Mouse (Mus musculus) lung, postnatal 0 days (tissue): ENCODE measurements around the gene Pdzd7. TPM values are rescaled to one million over a fixed set of nuclear protein-coding genes. Genes with fewer than 3 reads are reported as not detected.

Experiments
- ATAC-seq: fragments of 200-750 bp; cut with Nextera tagmentation; 2 replicates; pipeline ENCODE4 v1.8.0; 2017; ENCODE audit warnings: moderate library complexity
- DNase-seq: peaks from one replicate; pipeline ENCODE4 v3.0.0-alpha.2; 2016; ENCODE audit warnings: low spot score
- H3K27ac ChIP-seq: fragments of 300-500 bp; sonication (generic); 2 replicates; pipeline ENCODE4 v1.5.1; 2014; ENCODE audit warnings: antibody characterized with exemption, mild to moderate bottlenecking, low read length, mixed read lengths
- H3K27me3 ChIP-seq: fragments of 300-500 bp; sonication (generic); replicated peaks from 2 replicates; pipeline ENCODE4 v1.6.1; 2014; ENCODE audit warnings: low read length, mixed read lengths; ENCODE audit not compliant: insufficient read depth
- H3K36me3 ChIP-seq: fragments of 300-500 bp; sonication (generic); 2 replicates; pipeline ENCODE4 v1.6.1; 2014; ENCODE audit warnings: low read length, mixed read lengths; ENCODE audit not compliant: insufficient read depth
- H3K4me1 ChIP-seq: fragments of 300-500 bp; sonication (generic); 2 replicates; pipeline ENCODE4 v1.6.1; 2014; ENCODE audit warnings: antibody characterized with exemption, low read depth, low read length, mixed read lengths; ENCODE audit not compliant: insufficient read depth
- H3K4me2 ChIP-seq: fragments of 300-500 bp; sonication (generic); replicated peaks from 2 replicates; pipeline ENCODE4 v1.6.1; 2014; ENCODE audit warnings: low read depth, mild to moderate bottlenecking, low read length, moderate library complexity, mixed read lengths
- H3K4me3 ChIP-seq: fragments of 300-500 bp; sonication (generic); 2 replicates; pipeline ENCODE4 v1.5.1; 2014; ENCODE audit warnings: low read depth, low read length
- H3K9ac ChIP-seq: fragments of 300-500 bp; sonication (generic); replicated peaks from 2 replicates; pipeline ENCODE4 v1.6.1; 2014; ENCODE audit warnings: low read depth, mild to moderate bottlenecking
- H3K9me3 ChIP-seq: fragments of 300-500 bp; sonication (generic); 2 replicates; pipeline ENCODE4 v1.6.1; 2016; ENCODE audit warnings: low read length, mixed read lengths
- CTCF ChIP-seq: IDR thresholded peaks from 2 replicates; pipeline ENCODE4 v1.5.1; 2016; ENCODE audit warnings: antibody characterized with exemption, mild to moderate bottlenecking
- EP300 ChIP-seq: IDR thresholded peaks from 2 replicates; pipeline ENCODE4 v1.6.1; 2016; ENCODE audit warnings: antibody characterized with exemption, mild to moderate bottlenecking, control low read depth
- WGBS: fragments of 180-500 bp; shearing (Covaris S2); extraction: QIAGEN DNeasy Blood & Tissue Kit; methylation state at CpG from one replicate; pipeline ENCODE4 v1.1.7; 2014; 5-methylcytosine and 5-hydroxymethylcytosine counted together
- polyA plus RNA-seq: library from polyadenylated mRNA; unstranded; fragments of >200 nt; fragmentation: Nextera tagmentation; extraction: Ambion mirVana; gene quantifications from 2 replicates; pipeline ENCODE4 v1.2.1, GENCODE M21; 2015

The Pdzd7 gene
- polyA plus RNA-seq, 1 experiment from 2014 or later, result 0.12 TPM

- Histone ChIP-seq H3K4me1 (peaks cover 13% of the 10 kb centered on the region), H3K9ac (no peak overlapping the region), H3K4me2 (no peak overlapping the region), H3K27ac (no peak overlapping the region), H3K27me3 (no peaks in the 10 kb centered on the region), H3K9me3 (no peaks in the 10 kb centered on the region), H3K36me3 (peaks cover 10% of the 10 kb centered on the region), H3K4me3 (no peak overlapping the region)
- ATAC-seq (no peak), DNase-seq (no peak)
- TF ChIP-seq EP300 (no peak), CTCF (no peak)
- 79% methylated on average over 19 of the region's 20 CpGs for WGBS
Measured at GRCm38 (mm10) chr19:45024775-45025174, 20.7 kb downstream of the Pdzd7 start.

GRCm38 (mm10) chr19:45023993-45024392 lies 21.5 kb downstream of the Pdzd7 start:
- H3K4me1 ChIP-seq, result peaks cover 17% of the 10 kb centered on the region
- H3K36me3 ChIP-seq, result peaks cover 10% of the 10 kb centered on the region
- no peak overlapping the region for H3K27ac ChIP-seq
- H3K4me2 ChIP-seq, result no peak overlapping the region
- H3K9me3 ChIP-seq, result no peaks in the 10 kb centered on the region
- DNase-seq (no peak), ATAC-seq (no peak)
- 82% methylated on average over 11 of the region's 11 CpGs for WGBS
- TF ChIP-seq EP300 (no peak), CTCF (no peak)
- H3K27me3 ChIP-seq, result no peaks in the 10 kb centered on the region
- no peak overlapping the region for H3K9ac ChIP-seq
- H3K4me3 ChIP-seq, result no peak overlapping the region

GRCm38 (mm10) chr19:45021362-45021761 lies 24.2 kb downstream of the Pdzd7 start:
- Histone ChIP-seq H3K9me3 (no peaks in the 10 kb centered on the region), H3K4me3 (no peak overlapping the region), H3K27me3 (no peaks in the 10 kb centered on the region), H3K27ac (no peak overlapping the region), H3K4me2 (0 out of 2 replicates have a peak overlapping the region, but pooled peaks have one; percentile 31), H3K4me1 (peaks cover 21% of the 10 kb centered on the region), H3K9ac (no peak overlapping the region), H3K36me3 (peaks cover 7% of the 10 kb centered on the region)
- no peak for ATAC-seq
- no peak for DNase-seq
- WGBS, result 86% methylated on average over 15 of the region's 15 CpGs
- TF ChIP-seq EP300 (no peak), CTCF (no peak)

GRCm38 (mm10) chr19:45020348-45020747 lies 25.2 kb downstream of the Pdzd7 start:
- peaks cover 26% of the 10 kb centered on the region for H3K4me1 ChIP-seq
- no peak overlapping the region for H3K4me3 ChIP-seq
- peak overlapping the region; percentile 38; the same call in 1 of the 2 replicates for H3K27ac ChIP-seq
- ATAC-seq (no peak), DNase-seq (peak; percentile 88)
- WGBS, result 24% methylated on average over 6 of the region's 6 CpGs
- peak overlapping the region; percentile 31 for H3K4me2 ChIP-seq
- TF ChIP-seq CTCF (no peak), EP300 (no peak)
- no peaks in the 10 kb centered on the region for H3K9me3 ChIP-seq
- H3K9ac ChIP-seq, result 0 out of 2 replicates have a peak overlapping the region, but pooled peaks have one; percentile 3
- H3K27me3 ChIP-seq, result no peaks in the 10 kb centered on the region
- no peaks in the 10 kb centered on the region; the same call in none of the 2 replicates for H3K36me3 ChIP-seq

GRCm38 (mm10) chr19:45018351-45018831 lies 27.1 kb downstream of the Pdzd7 start:
- H3K9ac ChIP-seq, result peak overlapping the region; percentile 77
- WGBS, result 0% methylated on average over 11 of the region's 13 CpGs
- H3K4me1 ChIP-seq, result peaks cover 26% of the 10 kb centered on the region
- H3K27ac ChIP-seq, result peak overlapping the region; percentile 99
- ATAC-seq (0 out of 2 replicates have a peak, but pooled peaks have one; percentile 4), DNase-seq (peak; percentile 80)
- TF ChIP-seq EP300, result no peak
- TF ChIP-seq CTCF, result no peak
- H3K9me3 ChIP-seq, result no peaks in the 10 kb centered on the region
- no peaks in the 10 kb centered on the region; the same call in 1 of the 2 replicates for H3K36me3 ChIP-seq
- H3K4me2 ChIP-seq, result peak overlapping the region; percentile 76
- no peaks in the 10 kb centered on the region for H3K27me3 ChIP-seq
- peak overlapping the region; percentile 63 for H3K4me3 ChIP-seq

GRCm38 (mm10) chr19:45017909-45018308 lies 27.6 kb downstream of the Pdzd7 start:
- H3K36me3 ChIP-seq, result no peaks in the 10 kb centered on the region; the same call in 1 of the 2 replicates
- H3K4me2 ChIP-seq, result peak overlapping the region; percentile 76
- H3K9ac ChIP-seq, result peak overlapping the region; percentile 77
- no peaks in the 10 kb centered on the region for H3K9me3 ChIP-seq
- peak; percentile 70 for ATAC-seq
- no peaks in the 10 kb centered on the region for H3K27me3 ChIP-seq
- H3K27ac ChIP-seq, result peak overlapping the region; percentile 99
- H3K4me3 ChIP-seq, result peak overlapping the region; percentile 63
- H3K4me1 ChIP-seq, result peaks cover 26% of the 10 kb centered on the region
- 0% methylated on average over 22 of the region's 48 CpGs for WGBS
- no peak for TF ChIP-seq CTCF
- TF ChIP-seq EP300, result no peak
- peak; percentile 89 for DNase-seq
